Mouse (Mus musculus) hematopoietic stem cell, adult 5-6 weeks (primary cell): ENCODE measurements around the gene Gm7073. TPM values are rescaled to one million over a fixed set of nuclear protein-coding genes. Genes with fewer than 3 reads are reported as not detected.

Source experiments
- ATAC-seq, 2 experiments: fragments of 125-278 bp in 1 of 2; replicated peaks in 1 of 2; 2 replicates each; pipeline ENCODE4 v1.8.0; 2016 to 2017; ENCODE audit warnings: inconsistent platforms in 2 of 2, mild to moderate bottlenecking in 2 of 2, moderate number of reproducible peaks in 2 of 2, low read depth in 1 of 2, moderate TSS enrichment in 1 of 2; ENCODE audit not compliant: low FRiP score in 2 of 2, poor library complexity in 2 of 2, severe bottlenecking in 2 of 2, insufficient read depth in 1 of 2, low TSS enrichment in 1 of 2
- total RNA-seq: library from RNA; stranded (forward); fragments of 172-1452, 232-1000 nt; gene quantifications from 2 replicates; pipeline ENCODE4 v1.2.3, GENCODE M21; 2017

The Gm7073 gene
- total RNA-seq: not detected in 2 replicates

- ATAC-seq: no peak
These were observed at the start of gene Gm7073 for GRCm38 (mm10) chrX:60539149-60539548. Gene Gm7073, minus strand, starts transcription at chrX:60539249.

DNA sequence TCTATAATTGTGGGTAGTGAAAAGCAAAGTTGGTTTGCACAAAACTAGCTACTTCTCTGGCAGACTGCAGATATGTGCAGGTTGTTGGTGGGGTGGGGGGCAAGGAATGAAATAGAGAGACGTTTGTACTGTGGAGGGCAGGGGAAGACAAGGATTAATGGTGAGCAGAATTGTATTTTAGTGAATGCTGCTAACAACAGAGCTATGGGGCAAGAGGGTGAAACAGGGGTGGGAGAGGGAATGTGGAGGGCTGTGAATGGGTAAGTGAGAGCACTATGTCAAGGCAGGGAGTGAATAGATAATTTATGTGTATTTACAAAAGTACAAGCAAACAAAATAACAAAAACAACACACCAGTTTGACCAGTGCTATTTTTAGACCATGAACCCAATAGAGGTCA lies 31.5 kb upstream of the Gm7073 start:
- no peak for ATAC-seq

DNA sequence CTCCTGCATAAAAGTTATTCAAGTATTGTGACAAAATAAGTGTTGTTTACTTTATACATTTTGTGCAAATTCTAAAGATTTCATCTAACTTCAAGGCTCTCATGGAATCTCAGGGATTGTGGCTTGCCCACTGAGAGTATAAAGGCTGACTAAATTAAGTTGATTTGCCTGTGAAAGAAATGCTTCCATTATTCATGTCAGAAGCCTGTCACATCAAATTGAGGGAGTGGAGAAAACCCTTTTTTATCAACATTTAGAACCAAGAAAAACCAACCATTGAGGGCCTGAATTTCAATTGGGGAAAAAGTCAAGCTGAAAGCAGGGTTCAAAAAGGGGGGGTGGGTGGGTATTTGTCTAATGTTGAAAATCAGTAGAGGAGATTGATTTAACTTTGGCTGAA lies 30.0 kb upstream of the Gm7073 start:
- ATAC-seq: no peak

DNA sequence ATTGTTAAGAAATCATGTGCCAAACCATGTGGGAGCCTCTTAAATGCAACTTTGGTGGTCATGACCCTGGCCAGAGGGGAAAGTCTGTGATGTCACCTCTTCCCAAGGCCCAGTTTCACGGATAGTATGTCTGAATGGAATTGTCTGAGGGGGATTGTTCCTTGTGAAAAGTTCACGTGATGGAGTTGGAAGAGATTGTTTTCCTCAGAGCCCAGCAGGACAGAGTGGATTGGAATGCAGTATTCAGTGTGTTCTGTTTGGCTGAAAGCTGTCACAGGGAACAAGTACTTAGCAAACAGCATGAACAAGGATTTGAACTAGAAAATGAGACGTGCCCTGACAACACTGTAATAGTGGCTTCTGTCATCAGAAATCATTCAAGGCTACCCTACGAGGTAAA lies 16.2 kb upstream of the Gm7073 start:
- no peak for ATAC-seq

GRCm38 (mm10) chrX:60547444-60548304 lies 8.6 kb upstream of the Gm7073 start:
- peak; percentile 49 to 51; a peak in 3 of 4 replicates for ATAC-seq

GRCm38 (mm10) chrX:60547098-60547443 lies 8.0 kb upstream of the Gm7073 start:
- ATAC-seq: no peak

GRCm38 (mm10) chrX:60545906-60546305 lies 6.9 kb upstream of the Gm7073 start:
- no peak for ATAC-seq

GRCm38 (mm10) chrX:60545444-60545843 lies 6.4 kb upstream of the Gm7073 start:
- no peak for ATAC-seq

- no peak for ATAC-seq
These were observed 5.0 kb upstream of the Gm7073 start for GRCm38 (mm10) chrX:60544098-60544497.

DNA sequence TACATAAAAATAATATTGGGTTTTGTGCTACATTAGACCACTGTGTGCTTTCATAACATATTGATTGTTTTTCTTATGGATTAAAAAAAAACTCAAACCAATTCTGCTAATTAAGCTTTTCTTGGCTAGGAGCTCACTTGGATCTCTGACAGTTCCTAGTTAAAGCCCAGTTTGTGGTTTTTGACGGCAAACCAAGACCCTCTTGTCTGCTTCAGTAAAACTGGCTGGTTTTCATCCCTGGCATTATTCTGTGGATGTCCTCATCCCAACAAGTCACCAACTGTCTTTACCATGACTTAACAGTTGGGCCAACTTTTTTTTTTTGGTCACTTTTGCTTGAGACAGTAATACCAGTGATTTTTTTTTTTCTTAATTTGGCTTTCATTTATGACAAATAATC lies 3.9 kb upstream of the Gm7073 start:
- no peak for ATAC-seq

- peak; percentile 62 to 71; a peak in 2 of 4 replicates for ATAC-seq
These were observed 35.1 kb downstream of the Gm7073 start for GRCm38 (mm10) chrX:60503995-60504394.

GRCm38 (mm10) chrX:60497750-60498149 lies 41.3 kb downstream of the Gm7073 start:
- ATAC-seq: no peak

DNA sequence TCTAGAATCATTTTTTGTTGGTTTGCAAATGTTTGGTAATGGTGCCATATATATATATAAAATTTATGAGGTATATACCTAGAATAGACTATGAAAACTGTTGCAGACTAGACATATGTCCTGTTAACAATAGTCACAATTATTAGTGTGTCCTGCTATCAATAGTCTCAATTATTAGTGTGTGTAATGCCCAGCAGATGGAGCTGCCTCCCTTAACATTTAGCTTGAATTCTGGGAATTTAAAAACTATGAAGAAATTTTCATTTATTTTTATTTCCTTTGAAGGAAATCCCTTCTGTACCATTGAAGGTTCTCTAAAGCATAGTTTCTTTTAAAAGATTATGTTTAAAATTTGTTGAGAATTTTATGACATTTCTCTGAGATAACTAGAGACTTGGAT lies 43.7 kb downstream of the Gm7073 start:
- no peak for ATAC-seq

DNA sequence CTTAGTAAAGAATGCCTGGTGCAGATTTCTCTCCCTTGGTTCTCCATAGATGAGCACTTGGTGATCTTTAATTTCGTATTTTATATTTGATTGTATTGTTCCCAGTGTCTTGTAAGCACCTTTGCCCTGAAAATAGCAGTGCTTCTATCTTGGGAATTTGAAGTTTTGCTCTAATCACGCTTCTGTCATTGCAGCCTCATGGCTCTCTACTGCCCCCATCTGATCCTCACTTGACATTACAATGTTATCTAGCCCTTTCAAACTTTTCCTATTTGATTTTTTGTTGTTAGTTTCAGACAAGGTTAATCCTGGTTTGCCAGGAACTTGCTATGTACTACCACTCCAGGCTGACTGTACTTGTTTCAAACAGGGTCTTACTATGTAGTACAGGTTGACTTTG lies 75.3 kb downstream of the Gm7073 start:
- no peak for ATAC-seq

DNA sequence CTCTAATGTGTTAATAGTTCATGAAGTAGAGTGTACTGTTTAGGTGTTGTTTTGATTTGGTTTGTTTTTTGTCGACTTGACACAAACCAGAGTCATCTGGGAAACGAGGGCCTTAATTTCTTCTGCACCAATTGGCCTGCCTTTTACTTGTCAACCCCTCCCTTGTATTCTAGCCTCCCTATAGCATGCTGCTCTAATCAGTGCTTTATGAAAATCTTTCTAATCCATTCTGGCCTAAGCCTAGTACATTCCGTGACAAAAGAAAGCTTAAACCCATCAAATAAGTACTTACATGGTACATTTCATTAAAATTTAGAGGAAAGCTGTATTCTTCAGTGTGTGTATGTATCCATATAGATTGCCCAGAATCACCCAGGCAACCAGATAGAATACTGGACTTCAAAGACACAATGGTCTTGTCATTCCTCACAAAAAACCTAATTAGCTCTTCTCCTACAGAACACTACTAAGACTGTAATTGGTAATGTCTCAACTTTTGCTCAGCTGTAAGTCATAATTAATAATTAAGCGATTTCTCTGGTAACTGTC lies 124.4 kb downstream of the Gm7073 start:
- no peak for ATAC-seq

- ATAC-seq: no peak
These were observed 133.4 kb downstream of the Gm7073 start for GRCm38 (mm10) chrX:60405681-60406080.

DNA sequence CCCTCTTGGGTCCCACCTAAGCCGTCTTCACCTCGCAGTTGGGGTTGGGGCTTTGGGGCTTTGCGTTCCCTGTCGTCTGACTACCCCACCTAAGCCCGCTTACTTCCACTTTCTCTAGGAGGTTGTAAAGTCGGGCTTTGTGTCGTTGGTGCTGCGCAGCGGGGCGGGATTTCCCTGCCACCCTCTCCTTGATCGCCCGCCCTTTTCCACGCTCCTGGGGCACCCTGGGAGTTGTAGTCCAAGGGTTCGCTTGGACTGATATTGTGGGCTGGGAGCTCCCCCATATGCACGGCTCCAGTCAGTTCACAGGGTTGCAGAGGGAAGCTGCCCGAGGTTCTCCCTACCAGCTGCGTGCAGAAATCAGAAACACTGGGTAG lies 134.4 kb downstream of the Gm7073 start:
- peak; percentile 98 for ATAC-seq

DNA sequence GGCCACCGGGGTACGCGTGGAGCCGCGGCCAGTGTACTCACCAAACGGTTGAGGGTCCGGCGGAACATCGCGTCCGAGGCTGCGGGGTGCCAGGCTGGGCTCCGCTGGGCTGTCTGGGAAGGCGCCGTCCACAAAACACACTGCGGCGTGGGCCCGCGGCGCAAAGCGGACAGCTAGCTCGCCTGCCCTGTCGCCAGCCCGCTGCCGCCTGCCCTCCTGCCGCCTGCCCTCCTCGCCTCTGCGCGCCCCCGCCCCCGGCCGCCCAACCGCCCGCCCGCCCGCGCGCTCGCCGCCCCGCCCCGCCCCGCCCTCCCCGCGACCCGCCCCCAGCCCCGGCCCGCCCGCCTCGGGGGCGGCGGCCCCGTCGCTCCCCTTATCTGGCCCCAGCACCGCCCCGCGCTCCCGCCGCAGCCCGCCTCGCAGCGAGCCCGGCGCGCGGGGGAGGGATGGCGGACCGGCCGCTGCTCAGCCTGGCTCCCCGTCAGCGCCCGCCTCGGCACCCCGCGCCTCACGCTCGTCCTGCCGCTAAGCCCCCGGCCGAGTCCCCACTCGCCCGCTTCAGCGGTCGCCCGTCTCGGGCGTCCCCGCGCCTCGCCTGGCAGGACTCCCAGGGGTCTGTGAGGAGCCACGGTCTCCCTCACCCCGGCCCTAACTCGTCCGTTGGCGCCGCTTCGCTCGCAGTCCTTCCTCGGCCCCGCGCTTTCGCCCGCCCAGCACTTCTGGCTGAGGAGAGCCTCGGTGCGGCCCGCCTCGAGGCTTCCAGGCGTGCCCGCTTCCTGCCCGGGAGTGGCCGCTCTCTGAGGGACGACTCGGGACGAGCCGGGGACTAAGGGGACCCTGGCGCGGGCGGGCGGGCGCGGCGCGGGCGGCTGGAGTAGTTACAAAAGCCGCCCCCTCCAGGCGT lies 135.0 kb downstream of the Gm7073 start:
- peak in 1 of 2 experiments; percentile 46; a peak in 2 of 4 replicates for ATAC-seq
